Mouse (Mus musculus) bone marrow, adult 2 months (tissue): Measurements from ENCODE around the gene Gm609. TPM values are rescaled to one million over a fixed set of nuclear protein-coding genes. Genes with fewer than 3 reads are reported as not detected.
"Not testable (repeated sequence)": the region's sequence is repeated elsewhere in the genome, so short reads cannot be mapped to it uniquely, and the experiment has no call there.

Experiments
- H3K27ac ChIP-seq: fragments of 200-500 bp; 2 replicates; pipeline ENCODE4 v1.5.1; 2012; ENCODE audit warnings: low read depth, mild to moderate bottlenecking, control low read depth, inconsistent platforms, low read length; ENCODE audit not compliant: control insufficient read depth, poor library complexity, insufficient read depth
- H3K4me1 ChIP-seq: fragments of 200-500 bp; 2 replicates; pipeline ENCODE4 v1.6.1; 2011; ENCODE audit warnings: low read length; ENCODE audit not compliant: control insufficient read depth, insufficient read depth
- H3K4me3 ChIP-seq: fragments of 200-500 bp; replicated peaks from 2 replicates; pipeline ENCODE3; 2011; ENCODE audit warnings: mild to moderate bottlenecking, low read depth, low read length, control low read depth; ENCODE audit not compliant: control insufficient read depth
- CTCF ChIP-seq: fragments of 200-500 bp; IDR thresholded peaks from 2 replicates; pipeline ENCODE4 v1.5.1; 2011; ENCODE audit warnings: low read length, control low read depth; ENCODE audit not compliant: control insufficient read depth, insufficient read depth
- POLR2A ChIP-seq: fragments of 200-500 bp; IDR thresholded peaks from 2 replicates; pipeline ENCODE4 v1.6.1; 2011; ENCODE audit warnings: low read depth, mild to moderate bottlenecking, control low read depth, low read length, borderline replicate concordance; ENCODE audit not compliant: control insufficient read depth
- WGBS: fragments of 180-500 bp; shearing (Covaris S2); methylation state at CpG from one replicate; pipeline ENCODE4 v1.1.7; 2018; 5-methylcytosine and 5-hydroxymethylcytosine counted together
- polyA plus RNA-seq: library from polyadenylated mRNA; stranded (reverse); fragments of >200 nt; gene quantifications from 2 replicates; pipeline ENCODE4 v1.2.4, GENCODE M21; 2011; ENCODE audit warnings: low replicate concordance; ENCODE audit not compliant: missing spikeins, insufficient read depth, insufficient read length

Gm609 gene
- polyA plus RNA-seq, 1 experiment, result not detected

DNA sequence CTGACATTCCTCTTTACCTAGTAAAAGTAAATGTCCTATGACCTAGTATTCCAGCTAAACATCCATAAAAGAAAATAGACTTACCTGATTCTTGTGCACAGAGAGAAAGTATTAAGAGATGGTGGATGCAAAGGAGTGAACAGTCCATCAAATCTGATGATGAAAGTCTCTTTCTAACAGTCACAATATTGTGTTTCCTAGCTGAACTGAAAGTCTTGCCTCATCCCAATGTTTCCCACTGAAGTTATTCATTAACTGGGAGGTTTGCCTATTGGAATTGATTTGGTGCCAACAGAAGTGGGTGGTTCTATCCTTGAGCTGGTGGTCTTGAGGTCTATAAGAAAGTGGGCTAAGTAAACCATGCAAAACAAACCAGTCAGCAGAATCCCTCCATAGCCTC is 38.0 kb downstream of the Gm609 start:
- TF ChIP-seq POLR2A (no peak), CTCF (no peak)
- H3K4me3 ChIP-seq, result no peak overlapping the region
- H3K4me1 ChIP-seq, result no peaks in the 10 kb centered on the region
- no peak overlapping the region for H3K27ac ChIP-seq

DNA sequence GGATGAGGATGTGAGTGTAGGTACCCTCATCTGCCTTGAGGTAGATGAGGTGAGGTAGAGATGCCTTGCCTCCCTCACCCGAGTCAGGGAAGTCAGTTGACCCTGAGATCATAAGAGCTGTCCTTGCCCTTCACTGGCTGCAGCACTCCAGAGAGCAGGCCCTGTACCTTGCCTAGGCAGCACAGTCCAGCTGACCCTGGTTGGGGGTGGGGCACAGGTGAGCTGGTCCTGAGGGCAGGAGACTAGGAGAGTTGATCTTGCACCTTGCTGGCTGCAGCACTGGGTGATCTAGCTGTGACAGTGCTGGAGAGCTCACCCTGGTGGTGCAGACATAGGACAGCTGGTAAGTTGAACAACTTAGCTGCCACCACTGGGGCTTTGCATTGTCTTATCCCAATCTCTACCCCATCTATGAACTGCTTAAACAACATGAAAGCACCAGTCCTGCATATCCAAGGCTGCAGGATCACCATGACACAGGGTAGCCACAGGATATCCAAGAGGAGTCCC is 55.5 kb downstream of the Gm609 start:
- H3K4me3 ChIP-seq, result no peak overlapping the region
- WGBS, result 75% methylated on average over 1 of the region's 1 CpGs
- TF ChIP-seq CTCF, result no peak
- no peak for TF ChIP-seq POLR2A
- no peak overlapping the region for H3K27ac ChIP-seq
- no peaks in the 10 kb centered on the region for H3K4me1 ChIP-seq

DNA sequence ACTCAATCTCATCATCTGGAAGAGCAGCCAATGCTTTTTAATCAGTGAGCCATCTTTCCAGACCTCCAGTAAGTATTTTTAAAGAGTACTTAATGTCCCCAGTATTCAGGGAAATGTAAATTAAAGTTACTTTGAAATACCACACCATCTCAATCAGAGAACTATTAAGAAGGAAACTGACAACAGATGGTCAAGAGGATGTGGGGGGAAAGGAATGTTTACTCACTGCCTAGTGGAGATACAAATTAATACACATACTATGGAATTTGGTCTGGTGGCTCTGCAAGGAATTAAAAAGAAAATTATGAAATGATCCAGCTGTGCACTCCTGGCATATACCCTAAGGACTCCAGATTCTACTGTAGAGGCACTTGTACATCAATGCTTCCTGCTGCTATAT is 57.2 kb downstream of the Gm609 start:
- Histone ChIP-seq H3K27ac (no peak overlapping the region), H3K4me1 (no peaks in the 10 kb centered on the region), H3K4me3 (no peak overlapping the region)
- no peak for TF ChIP-seq POLR2A

DNA sequence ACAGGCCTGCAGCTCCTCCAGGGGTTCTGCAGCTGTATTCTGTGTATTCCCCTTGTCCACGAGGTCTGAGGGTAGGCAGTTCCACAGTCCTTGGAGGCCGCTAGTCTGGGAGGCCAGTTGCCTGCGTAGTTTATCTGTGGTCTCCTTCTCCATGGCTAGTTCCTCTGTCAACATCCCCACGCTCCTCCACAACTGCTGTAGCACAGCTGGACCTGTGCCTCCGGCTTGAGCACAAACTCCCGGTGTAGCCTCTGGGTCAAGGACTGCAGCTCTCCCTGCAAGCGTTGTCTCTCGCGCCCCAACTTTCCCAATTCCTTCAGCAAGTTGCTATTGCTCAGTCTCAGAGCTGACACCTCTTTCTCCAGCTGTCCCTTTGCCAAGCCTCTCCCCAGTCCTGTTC is 65.1 kb downstream of the Gm609 start:
- no peaks in the 10 kb centered on the region for H3K4me1 ChIP-seq
- H3K27ac ChIP-seq, result no peak overlapping the region
- H3K4me3 ChIP-seq, result no peak overlapping the region
- TF ChIP-seq POLR2A (no peak), CTCF (no peak)
- WGBS, result 78% methylated on average over 9 of the region's 9 CpGs

DNA sequence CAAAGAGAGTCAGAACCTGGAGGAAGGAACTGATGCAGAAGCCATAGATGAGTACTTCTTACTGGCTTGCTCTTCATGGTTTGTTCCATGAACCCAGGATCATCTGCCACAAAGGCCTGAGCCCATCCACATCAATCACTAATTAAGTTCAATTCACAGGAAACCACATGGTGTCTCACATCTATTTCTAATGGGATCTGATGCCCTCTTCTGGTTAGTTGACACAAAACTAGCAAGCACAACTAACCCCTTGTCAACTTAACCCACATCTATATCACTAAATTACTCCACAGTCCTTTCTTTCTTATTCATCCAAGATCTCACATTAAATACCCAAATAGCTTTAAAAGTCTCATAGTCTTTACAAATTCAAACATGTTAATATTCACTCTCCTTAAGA is 79.3 kb downstream of the Gm609 start:
- TF ChIP-seq POLR2A (no peak), CTCF (no peak)
- H3K4me1 ChIP-seq, result no peaks in the 10 kb centered on the region
- no peak overlapping the region for H3K4me3 ChIP-seq
- H3K27ac ChIP-seq, result no peak overlapping the region

DNA sequence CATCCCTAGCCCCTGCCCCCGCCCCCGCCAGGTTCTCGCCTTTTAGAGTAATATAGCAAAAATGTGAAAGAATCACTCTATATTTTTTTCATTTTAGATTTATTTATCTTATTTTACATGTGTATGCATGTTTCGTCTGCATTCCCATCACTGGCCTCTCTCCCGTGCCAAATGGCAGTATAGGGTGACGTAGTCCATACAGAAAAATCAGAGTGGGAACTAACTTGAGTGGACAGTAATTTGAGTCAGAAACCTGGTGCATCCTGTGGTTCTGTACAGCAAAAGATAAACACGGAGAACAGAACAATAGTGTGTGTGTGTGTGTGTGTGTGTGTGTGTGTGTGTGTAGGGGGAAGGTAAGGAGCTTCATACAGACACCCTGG is 83.7 kb downstream of the Gm609 start:
- H3K4me3 ChIP-seq, result not testable (repeated sequence)
- 28% methylated on average over 7 of the region's 7 CpGs for WGBS

DNA sequence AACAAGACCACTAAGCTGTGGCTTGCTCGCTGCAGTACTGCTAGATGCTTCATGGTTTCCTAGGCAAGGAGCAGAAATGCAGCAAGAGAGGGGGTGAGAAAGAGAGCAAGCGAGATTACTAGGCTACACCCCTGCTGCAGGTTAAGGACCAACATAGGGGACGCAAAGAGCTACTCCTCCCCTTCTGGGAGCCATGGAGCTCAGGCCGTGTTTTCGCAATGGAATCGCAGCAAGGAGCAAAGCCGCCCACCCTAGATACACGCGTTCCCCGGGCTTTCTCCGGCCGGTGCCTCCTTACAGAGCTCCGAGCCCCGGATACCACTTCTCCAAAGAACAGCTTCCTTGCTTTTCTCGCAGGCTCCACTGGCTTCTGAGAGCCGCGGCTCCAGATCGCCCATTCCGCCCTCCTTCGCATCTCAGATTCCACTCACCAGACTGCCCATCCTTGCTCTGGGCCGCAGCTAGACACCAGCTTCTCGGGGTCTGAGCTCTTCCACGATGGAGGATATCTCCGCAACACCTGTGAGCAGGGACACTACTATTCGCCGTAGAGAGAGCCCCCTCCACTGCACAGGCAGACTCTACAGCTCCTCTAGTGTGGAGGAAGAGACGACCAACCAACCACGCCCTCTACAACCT is 84.2 kb downstream of the Gm609 start, which contains the start of gene Cd200:
TSS of gene Cd200 (minus strand) at position 629 of the 639 bp plus-strand sequence.
- Histone ChIP-seq H3K27ac (no peak within 1 kb of the TSS), H3K4me3 (peak within 1 kb of the TSS; percentile 67), H3K4me1 (no peaks in the 10 kb centered on the region)
- WGBS, result 2% methylated on average over 28 of the region's 28 CpGs
- 0 out of 2 replicates have a peak, but pooled peaks have one; percentile 9 for TF ChIP-seq CTCF
- TF ChIP-seq POLR2A, result no peak

More for the DNA sequence above, 83.7 kb downstream of the Gm609 start:
- not testable (repeated sequence) for H3K4me1 ChIP-seq, H3K27ac ChIP-seq

DNA sequence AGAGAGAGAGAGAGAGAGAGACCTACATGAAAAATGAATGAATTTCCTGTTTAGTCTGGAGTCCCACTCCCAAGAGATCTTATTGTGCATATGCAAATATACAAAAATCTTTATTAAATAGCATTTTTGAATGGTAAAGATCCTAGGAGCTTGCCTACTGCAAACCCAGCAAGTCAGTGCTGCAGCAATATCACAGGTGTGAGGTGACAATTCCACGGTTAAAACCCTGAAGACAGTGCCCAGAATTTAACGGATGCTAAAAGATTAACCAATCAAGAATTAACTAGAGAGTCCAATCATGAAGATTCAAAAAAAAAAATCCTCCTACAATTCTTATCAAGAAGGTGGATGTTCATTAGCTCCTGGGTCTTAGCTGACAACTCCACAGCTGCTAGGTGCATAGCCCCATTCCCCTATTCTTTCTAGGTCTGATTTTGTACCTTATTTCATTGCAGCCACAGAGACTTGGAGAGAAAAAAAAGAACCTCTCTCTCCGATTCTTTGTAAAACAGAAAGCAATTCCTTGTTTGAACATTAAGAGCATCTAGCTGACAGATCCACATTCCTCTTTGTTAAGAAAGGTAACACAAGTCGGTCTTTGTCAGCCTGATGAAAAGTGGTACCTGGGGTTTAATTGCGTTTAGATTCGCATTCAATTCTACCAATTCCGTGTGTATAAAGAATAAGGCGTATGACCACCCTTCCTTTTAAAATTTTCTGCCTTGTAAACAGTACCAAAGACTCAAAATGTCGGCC is 84.9 kb downstream of the Gm609 start:
- WGBS, result 28% methylated on average over 9 of the region's 9 CpGs
- no peak for TF ChIP-seq POLR2A
- no peak for TF ChIP-seq CTCF
- no peaks in the 10 kb centered on the region for H3K4me1 ChIP-seq
- H3K4me3 ChIP-seq, result no peak overlapping the region
- H3K27ac ChIP-seq, result no peak overlapping the region
